Mouse (Mus musculus) hindbrain, embryonic 14.5 days (tissue): ENCODE measurements around the gene Lyz1. TPM values are rescaled to one million over a fixed set of nuclear protein-coding genes. Genes with fewer than 3 reads are reported as not detected.

Source experiments
- ATAC-seq: fragments of 200-750 bp; cut with Nextera tagmentation; 2 replicates; pipeline ENCODE4 v1.8.0; 2017; ENCODE audit warnings: moderate number of reproducible peaks, mild to moderate bottlenecking, moderate TSS enrichment, moderate library complexity; ENCODE audit not compliant: low FRiP score
- DNase-seq: peaks from one replicate; pipeline ENCODE4 v3.0.0-alpha.2; 2015; ENCODE audit warnings: low spot score
- H3K27ac ChIP-seq: fragments of 300-500 bp; sonication (generic); 2 replicates; pipeline ENCODE4 v1.5.1; 2014; ENCODE audit warnings: mild to moderate bottlenecking, moderate library complexity
- H3K27me3 ChIP-seq: fragments of 300-500 bp; sonication (generic); 2 replicates; pipeline ENCODE4 v1.6.1; 2014; ENCODE audit warnings: mild to moderate bottlenecking, low read length, mixed read lengths; ENCODE audit not compliant: control insufficient read depth, insufficient read depth
- H3K36me3 ChIP-seq: fragments of 300-500 bp; sonication (generic); replicated peaks from 2 replicates; pipeline ENCODE4 v1.6.1; 2014; ENCODE audit not compliant: control insufficient read depth, insufficient read depth
- H3K4me1 ChIP-seq: fragments of 300-500 bp; sonication (generic); replicated peaks from 2 replicates; pipeline ENCODE4 v1.6.1; 2014; ENCODE audit warnings: antibody characterized with exemption, low read length, mixed read lengths; ENCODE audit not compliant: control insufficient read depth, insufficient read depth
- H3K4me2 ChIP-seq: fragments of 300-500 bp; sonication (generic); replicated peaks from 2 replicates; pipeline ENCODE4 v1.6.1; 2014; ENCODE audit warnings: mild to moderate bottlenecking, moderate library complexity
- H3K4me3 ChIP-seq: fragments of 300-500 bp; sonication (generic); replicated peaks from 2 replicates; pipeline ENCODE4 v1.5.1; 2014; ENCODE audit warnings: mild to moderate bottlenecking, low read length
- H3K9ac ChIP-seq: fragments of 300-500 bp; sonication (generic); 2 replicates; pipeline ENCODE4 v1.6.1; 2014
- H3K9me3 ChIP-seq: fragments of 300-500 bp; sonication (generic); 2 replicates; pipeline ENCODE4 v1.6.1; 2016; ENCODE audit warnings: low read length; ENCODE audit not compliant: control insufficient read depth
- WGBS: fragments of 180-500 bp; shearing (Covaris S2); extraction: QIAGEN DNeasy Blood & Tissue Kit; methylation state at CpG from one replicate; pipeline ENCODE4 v1.1.7; 2014; 5-methylcytosine and 5-hydroxymethylcytosine counted together
- polyA plus RNA-seq: library from polyadenylated mRNA; unstranded; fragments of >200 nt; fragmentation: Nextera tagmentation; extraction: Ambion mirVana; gene quantifications from 2 replicates; pipeline ENCODE4 v1.2.1, GENCODE M21; 2014

The Lyz1 gene
- polyA plus RNA-seq, 1 experiment from 2014 or later, result not detected

DNA sequence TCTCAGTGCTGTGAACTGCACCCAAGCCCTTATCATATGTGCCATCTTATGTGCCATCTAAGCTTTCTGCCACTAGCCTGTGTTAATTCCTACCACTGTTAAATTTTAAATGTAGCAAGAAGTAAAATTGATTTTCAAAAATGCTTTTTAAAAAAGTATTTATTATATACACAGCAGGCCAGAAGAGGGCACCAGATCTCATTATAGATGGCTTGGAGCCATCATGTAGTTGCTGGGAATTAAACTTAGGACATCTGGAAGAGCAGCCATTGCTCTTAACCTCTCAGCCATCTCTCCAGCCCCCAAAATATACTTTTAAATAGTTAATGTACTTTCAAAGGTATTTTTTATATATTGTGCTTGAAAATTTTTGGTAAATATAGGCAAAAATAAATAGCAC lies 20.6 kb downstream of the Lyz1 start:
- no peak overlapping the region for H3K27ac ChIP-seq
- no peaks in the 10 kb centered on the region for H3K27me3 ChIP-seq
- no peak for DNase-seq
- H3K4me3 ChIP-seq, result no peak overlapping the region
- ATAC-seq, result no peak
- no peak overlapping the region for H3K4me2 ChIP-seq
- H3K4me1 ChIP-seq, result no peaks in the 10 kb centered on the region
- H3K36me3 ChIP-seq, result no peaks in the 10 kb centered on the region
- H3K9me3 ChIP-seq, result no peaks in the 10 kb centered on the region
- H3K9ac ChIP-seq, result no peak overlapping the region

GRCm38 (mm10) chr10:117259870-117260269 lies 32.8 kb downstream of the Lyz1 start:
- Histone ChIP-seq H3K9ac (no peak overlapping the region), H3K4me1 (no peaks in the 10 kb centered on the region), H3K36me3 (no peaks in the 10 kb centered on the region), H3K27me3 (no peaks in the 10 kb centered on the region), H3K4me2 (no peak overlapping the region), H3K9me3 (0 out of 2 replicates have a peak, but pooled peaks cover 8% of the 10 kb centered on the region), H3K4me3 (no peak overlapping the region), H3K27ac (0 out of 2 replicates have a peak overlapping the region, but pooled peaks have one; percentile 3)
- ATAC-seq (no peak), DNase-seq (no peak)

DNA sequence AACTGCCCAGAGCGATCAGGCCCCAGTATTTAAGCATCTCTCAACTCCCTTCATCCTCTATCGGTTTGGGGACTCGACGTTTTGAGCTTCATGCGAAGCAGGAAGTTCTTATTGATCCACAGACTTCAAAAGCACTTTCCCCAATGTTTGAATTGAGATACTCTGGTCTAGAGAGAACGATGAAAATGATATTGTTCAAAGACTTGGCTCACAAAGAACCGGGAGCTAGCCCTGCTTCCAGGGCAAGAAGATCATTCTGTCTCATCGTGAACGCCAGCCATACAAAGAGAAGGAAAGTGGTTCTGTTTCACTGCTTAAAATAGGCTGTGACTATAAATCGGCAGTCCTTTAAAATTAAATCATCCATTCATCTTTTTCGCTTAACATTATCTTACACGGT lies 54.1 kb downstream of the Lyz1 start, which contains the start of gene 9530003J23Rik:
9530003J23Rik (minus strand) TSS at position 101 of the 400 bp plus-strand sequence.
- Histone ChIP-seq H3K4me2 (no peak within 1 kb of the TSS), H3K27me3 (no peaks in the 10 kb centered on the region), H3K36me3 (no peaks in the 10 kb centered on the region), H3K4me1 (no peaks in the 10 kb centered on the region), H3K4me3 (no peak within 1 kb of the TSS), H3K9me3 (no peaks in the 10 kb centered on the region), H3K27ac (no peak within 1 kb of the TSS), H3K9ac (no peak within 1 kb of the TSS)
- 92% methylated on average over 12 of the region's 12 CpGs for WGBS
- DNase-seq (no peak), ATAC-seq (no peak)

Other genes starting within 250 kb of the Lyz1 start
- not detected in 2 replicates for gene Lrrc10, start 247.5 kb downstream of the Lyz1 start, polyA plus RNA-seq
- 281 and 288 TPM in 2 replicates for gene Cct2, start 229.1 kb downstream of the Lyz1 start, polyA plus RNA-seq
- gene Frs2, start 144.3 kb downstream of the Lyz1 start, polyA plus RNA-seq, result 27.0 and 32.2 TPM in 2 replicates
- 111 and 113 TPM in 2 replicates for gene Yeats4, start 68.4 kb downstream of the Lyz1 start, polyA plus RNA-seq
- not detected in 2 replicates for gene 9530003J23Rik, start 54.2 kb downstream of the Lyz1 start, polyA plus RNA-seq
- gene Lyz2, start 10.5 kb downstream of the Lyz1 start, polyA plus RNA-seq, result 30.1 and 32.5 TPM in 2 replicates
- 152 and 168 TPM in 2 replicates for gene Cpsf6, start 87.1 kb upstream of the Lyz1 start, polyA plus RNA-seq